Mouse (Mus musculus): ENCODE measurements around the gene Ccdc187. TPM values are rescaled to one million over a fixed set of nuclear protein-coding genes. Genes with fewer than 3 reads are reported as not detected.

Gene Ccdc187
- polyA plus RNA-seq, 1 experiment from 2014 or later: 0.13 TPM

- H3K4me2 ChIP-seq (ENCODE audit: low read depth, low read length): no peak overlapping the region
- H3K9me3 ChIP-seq (replicated peaks; ENCODE audit: control insufficient read depth, low read length): no peaks in the 10 kb centered on the region
- no peak overlapping the region for H3K9ac ChIP-seq (ENCODE audit: low read length)
- 0 out of 2 replicates have a peak, but pooled peaks cover 2% of the 10 kb centered on the region for H3K4me1 ChIP-seq (ENCODE audit: control insufficient read depth, insufficient read depth, low read length)
- no peaks in the 10 kb centered on the region for H3K27me3 ChIP-seq (ENCODE audit: control insufficient read depth, insufficient read depth, low read length)
- H3K4me3 ChIP-seq (ENCODE audit: low read length): no peak overlapping the region
- ATAC-seq (replicated peaks; ENCODE audit: extremely low read depth, insufficient read depth, low FRiP score): no peak
- no peak overlapping the region for H3K27ac ChIP-seq (ENCODE audit: low read length)
- 68% methylated on average over 3 of the region's 3 CpGs for WGBS
- peaks cover 27% of the 10 kb centered on the region for H3K36me3 ChIP-seq (ENCODE audit: control insufficient read depth, insufficient read depth)
Measured at GRCm38 (mm10) chr2:26223961-26224360, 70.4 kb downstream of the Ccdc187 start.

GRCm38 (mm10) chr2:26214526-26214925 lies 79.8 kb downstream of the Ccdc187 start:
- Histone ChIP-seq H3K4me1 (ENCODE audit: control insufficient read depth, insufficient read depth, low read length) (no peaks in the 10 kb centered on the region), H3K27me3 (ENCODE audit: control insufficient read depth, insufficient read depth, low read length) (no peaks in the 10 kb centered on the region), H3K27ac (ENCODE audit: low read length) (no peak overlapping the region), H3K4me2 (ENCODE audit: low read depth, low read length) (no peak overlapping the region), H3K4me3 (ENCODE audit: low read length) (no peak overlapping the region), H3K9me3 (replicated peaks; ENCODE audit: control insufficient read depth, low read length) (0 out of 2 replicates have a peak, but pooled peaks cover 4% of the 10 kb centered on the region), H3K36me3 (ENCODE audit: control insufficient read depth, insufficient read depth) (peaks cover 33% of the 10 kb centered on the region), H3K9ac (ENCODE audit: low read length) (no peak overlapping the region)
- 13% methylated on average over 3 of the region's 3 CpGs for WGBS
- ATAC-seq (replicated peaks; ENCODE audit: extremely low read depth, insufficient read depth, low FRiP score): no peak

- Histone ChIP-seq H3K4me3 (ENCODE audit: low read length) (no peak overlapping the region), H3K4me1 (ENCODE audit: control insufficient read depth, insufficient read depth, low read length) (no peaks in the 10 kb centered on the region), H3K9ac (ENCODE audit: low read length) (no peak overlapping the region), H3K36me3 (ENCODE audit: control insufficient read depth, insufficient read depth) (peaks cover 23% of the 10 kb centered on the region), H3K27me3 (ENCODE audit: control insufficient read depth, insufficient read depth, low read length) (peaks cover 39% of the 10 kb centered on the region), H3K9me3 (replicated peaks; ENCODE audit: control insufficient read depth, low read length) (0 out of 2 replicates have a peak, but pooled peaks cover 4% of the 10 kb centered on the region), H3K27ac (ENCODE audit: low read length) (no peak overlapping the region), H3K4me2 (ENCODE audit: low read depth, low read length) (no peak overlapping the region)
- 74% methylated on average over 3 of the region's 3 CpGs for WGBS
- ATAC-seq (replicated peaks; ENCODE audit: extremely low read depth, insufficient read depth, low FRiP score): no peak
Measured at GRCm38 (mm10) chr2:26209566-26209965, 84.8 kb downstream of the Ccdc187 start.

- Histone ChIP-seq H3K27me3 (ENCODE audit: control insufficient read depth, insufficient read depth, low read length) (peaks cover 53% of the 10 kb centered on the region), H3K4me2 (ENCODE audit: low read depth, low read length) (no peak within 1 kb of the TSS), H3K4me1 (ENCODE audit: control insufficient read depth, insufficient read depth, low read length) (no peaks in the 10 kb centered on the region), H3K4me3 (ENCODE audit: low read length) (no peak within 1 kb of the TSS), H3K27ac (ENCODE audit: low read length) (no peak within 1 kb of the TSS), H3K9me3 (replicated peaks; ENCODE audit: control insufficient read depth, low read length) (0 out of 2 replicates have a peak, but pooled peaks cover 4% of the 10 kb centered on the region), H3K9ac (ENCODE audit: low read length) (no peak within 1 kb of the TSS), H3K36me3 (ENCODE audit: control insufficient read depth, insufficient read depth) (peaks cover 18% of the 10 kb centered on the region)
- 6% methylated on average over 19 of the region's 19 CpGs for WGBS
- peak; percentile 85 for ATAC-seq (replicated peaks; ENCODE audit: extremely low read depth, insufficient read depth, low FRiP score)
Measured at GRCm38 (mm10) chr2:26208126-26208789, 86.1 kb downstream of the Ccdc187 start, which contains the start of gene Lhx3. TSS of gene Lhx3 (minus strand) at chr2:26208289.

GRCm38 (mm10) chr2:26207559-26207958 lies 86.8 kb downstream of the Ccdc187 start:
- no peak for ATAC-seq (replicated peaks; ENCODE audit: extremely low read depth, insufficient read depth, low FRiP score)
- Histone ChIP-seq H3K4me2 (ENCODE audit: low read depth, low read length) (no peak overlapping the region), H3K27ac (ENCODE audit: low read length) (no peak overlapping the region), H3K9ac (ENCODE audit: low read length) (no peak overlapping the region), H3K36me3 (ENCODE audit: control insufficient read depth, insufficient read depth) (peaks cover 17% of the 10 kb centered on the region), H3K4me1 (ENCODE audit: control insufficient read depth, insufficient read depth, low read length) (0 out of 2 replicates have a peak, but pooled peaks cover 1% of the 10 kb centered on the region), H3K27me3 (ENCODE audit: control insufficient read depth, insufficient read depth, low read length) (peaks cover 60% of the 10 kb centered on the region), H3K4me3 (ENCODE audit: low read length) (no peak overlapping the region), H3K9me3 (replicated peaks; ENCODE audit: control insufficient read depth, low read length) (0 out of 2 replicates have a peak, but pooled peaks cover 4% of the 10 kb centered on the region)
- WGBS: 13% methylated on average over 9 of the region's 9 CpGs

- 14% methylated on average over 10 of the region's 10 CpGs for WGBS
- Histone ChIP-seq H3K4me1 (ENCODE audit: control insufficient read depth, insufficient read depth, low read length) (0 out of 2 replicates have a peak, but pooled peaks cover 3% of the 10 kb centered on the region), H3K27me3 (ENCODE audit: control insufficient read depth, insufficient read depth, low read length) (peaks cover 78% of the 10 kb centered on the region), H3K27ac (ENCODE audit: low read length) (no peak overlapping the region), H3K9me3 (replicated peaks; ENCODE audit: control insufficient read depth, low read length) (no peaks in the 10 kb centered on the region), H3K9ac (ENCODE audit: low read length) (no peak overlapping the region), H3K4me3 (ENCODE audit: low read length) (no peak overlapping the region), H3K36me3 (ENCODE audit: control insufficient read depth, insufficient read depth) (peaks cover 4% of the 10 kb centered on the region), H3K4me2 (ENCODE audit: low read depth, low read length) (no peak overlapping the region)
- ATAC-seq (replicated peaks; ENCODE audit: extremely low read depth, insufficient read depth, low FRiP score): no peak
Measured at GRCm38 (mm10) chr2:26205761-26206160, 88.6 kb downstream of the Ccdc187 start.

- no peaks in the 10 kb centered on the region for H3K9me3 ChIP-seq (replicated peaks; ENCODE audit: control insufficient read depth, low read length)
- H3K4me1 ChIP-seq (ENCODE audit: control insufficient read depth, insufficient read depth, low read length): 0 out of 2 replicates have a peak, but pooled peaks cover 3% of the 10 kb centered on the region
- WGBS: 2% methylated on average over 16 of the region's 16 CpGs
- H3K4me2 ChIP-seq (ENCODE audit: low read depth, low read length): no peak overlapping the region
- no peak overlapping the region for H3K27ac ChIP-seq (ENCODE audit: low read length)
- no peak overlapping the region for H3K9ac ChIP-seq (ENCODE audit: low read length)
- H3K36me3 ChIP-seq (ENCODE audit: control insufficient read depth, insufficient read depth): no peaks in the 10 kb centered on the region
- H3K4me3 ChIP-seq (ENCODE audit: low read length): no peak overlapping the region
- ATAC-seq (replicated peaks; ENCODE audit: extremely low read depth, insufficient read depth, low FRiP score): no peak
- peaks cover 84% of the 10 kb centered on the region for H3K27me3 ChIP-seq (ENCODE audit: control insufficient read depth, insufficient read depth, low read length)
Measured at GRCm38 (mm10) chr2:26205126-26205525, 89.2 kb downstream of the Ccdc187 start.

GRCm38 (mm10) chr2:26202849-26203475 lies 91.4 kb downstream of the Ccdc187 start:
- WGBS: 2% methylated on average over 36 of the region's 36 CpGs
- no peak for ATAC-seq (replicated peaks; ENCODE audit: extremely low read depth, insufficient read depth, low FRiP score)
- Histone ChIP-seq H3K4me3 (ENCODE audit: low read length) (no peak overlapping the region), H3K27me3 (ENCODE audit: control insufficient read depth, insufficient read depth, low read length) (peaks cover 98% of the 10 kb centered on the region), H3K27ac (ENCODE audit: low read length) (no peak overlapping the region), H3K9me3 (replicated peaks; ENCODE audit: control insufficient read depth, low read length) (no peaks in the 10 kb centered on the region), H3K4me2 (ENCODE audit: low read depth, low read length) (no peak overlapping the region), H3K4me1 (ENCODE audit: control insufficient read depth, insufficient read depth, low read length) (0 out of 2 replicates have a peak, but pooled peaks cover 3% of the 10 kb centered on the region), H3K36me3 (ENCODE audit: control insufficient read depth, insufficient read depth) (no peaks in the 10 kb centered on the region), H3K9ac (ENCODE audit: low read length) (no peak overlapping the region)
